Mouse (Mus musculus): Measurements from ENCODE around the gene Cacna1i.

Cacna1i gene

DNA sequence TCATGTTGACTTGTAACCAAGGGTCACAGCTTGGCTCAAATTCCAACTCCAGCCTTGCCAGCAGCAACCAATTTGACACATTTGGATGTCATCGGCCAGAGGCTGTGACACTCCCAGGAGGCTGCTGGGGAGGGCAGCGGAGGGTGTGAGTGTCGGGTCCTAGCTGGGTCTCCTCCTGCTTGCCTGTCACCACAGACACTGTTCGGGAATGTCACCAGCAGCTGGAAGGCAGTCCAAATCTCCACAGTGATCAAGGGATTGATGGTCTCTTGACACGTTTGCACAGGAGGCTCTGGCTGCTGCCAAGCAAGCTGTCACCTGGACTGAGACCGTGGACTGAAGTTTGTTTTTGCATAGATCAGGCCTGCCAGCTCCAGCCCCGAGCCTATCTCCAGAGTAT, 123.6 kb downstream of the Cacna1i start:
- peak; percentile 56 to 61 for DNase-seq

DNA sequence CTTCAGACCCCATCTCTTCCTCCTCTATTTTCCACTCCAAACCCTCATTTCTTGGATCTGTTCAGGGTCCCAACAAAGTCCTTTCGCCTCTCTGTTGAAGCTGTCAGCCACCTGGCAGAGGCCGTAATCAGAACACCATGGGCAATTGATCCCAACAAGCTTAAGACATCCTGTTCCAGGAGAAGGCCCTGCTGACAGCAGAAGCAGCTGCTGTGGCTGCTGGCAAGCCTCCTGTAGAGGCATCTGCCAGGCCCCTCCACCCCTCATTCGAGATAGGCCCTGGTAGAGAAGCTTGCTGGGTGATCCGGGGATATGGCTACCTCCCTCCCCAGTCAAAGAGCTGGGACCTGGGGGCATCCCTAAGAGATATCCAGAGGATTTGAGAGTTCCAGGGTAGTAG, 126.0 kb downstream of the Cacna1i start:
- DNase-seq = peak; percentile 71 to 79

DNA sequence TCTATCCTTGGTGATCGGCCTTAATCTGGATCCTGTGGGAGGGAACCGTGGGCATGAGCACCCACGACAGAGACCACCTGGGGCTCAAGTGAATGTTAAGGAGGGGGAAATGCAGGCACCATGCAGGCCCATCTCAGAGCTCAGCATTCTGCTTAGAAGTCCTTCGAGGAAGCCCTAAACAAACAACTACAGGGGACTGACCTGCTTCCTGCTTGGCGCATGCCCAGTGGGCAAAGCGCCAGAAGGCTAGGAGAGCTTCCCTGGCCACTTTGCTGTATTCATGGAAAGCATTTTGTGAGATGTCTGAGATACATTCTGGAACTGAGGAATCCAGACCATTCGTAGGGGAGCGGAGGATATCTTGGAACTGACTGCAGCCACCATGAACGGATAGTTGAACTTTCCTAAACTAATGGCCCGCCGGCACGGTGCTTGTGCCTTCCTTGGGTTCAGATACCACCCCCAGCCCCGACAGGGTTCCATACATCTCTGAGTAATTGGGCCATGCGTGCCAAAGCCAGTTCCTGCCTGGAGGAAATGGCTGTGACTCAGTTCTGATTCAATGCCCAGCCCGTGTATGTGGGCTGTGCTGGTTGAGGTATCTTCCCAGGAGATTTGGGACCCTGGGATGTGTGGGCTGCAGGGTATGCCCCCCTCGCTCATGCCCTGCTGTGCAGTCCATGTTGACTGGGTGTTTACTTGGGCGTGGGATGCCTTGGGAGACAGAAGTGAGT, 127.1 kb downstream of the Cacna1i start:
- DNase-seq = peak; percentile 49 to 62

DNA sequence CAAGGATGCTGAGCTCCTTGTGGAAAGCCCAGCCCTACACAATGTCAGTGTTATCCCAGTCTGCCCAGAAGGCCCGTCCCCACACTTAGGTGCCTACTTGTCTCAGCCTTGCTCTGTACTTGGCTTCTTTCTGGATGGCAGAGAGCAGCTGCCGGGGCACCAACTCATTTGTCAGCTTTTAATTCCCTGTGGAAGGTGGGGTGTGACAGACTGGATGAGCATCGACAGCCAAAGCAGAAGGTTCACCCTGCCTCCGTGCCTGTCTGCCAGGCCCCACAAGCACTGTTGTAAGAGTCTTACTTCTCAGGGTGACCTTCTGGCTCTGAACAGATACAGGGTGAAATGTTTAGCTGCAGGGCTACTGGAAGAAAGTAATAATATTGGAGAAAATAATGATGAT, 128.1 kb downstream of the Cacna1i start:
- DNase-seq = peak; percentile 47 to 53

DNA sequence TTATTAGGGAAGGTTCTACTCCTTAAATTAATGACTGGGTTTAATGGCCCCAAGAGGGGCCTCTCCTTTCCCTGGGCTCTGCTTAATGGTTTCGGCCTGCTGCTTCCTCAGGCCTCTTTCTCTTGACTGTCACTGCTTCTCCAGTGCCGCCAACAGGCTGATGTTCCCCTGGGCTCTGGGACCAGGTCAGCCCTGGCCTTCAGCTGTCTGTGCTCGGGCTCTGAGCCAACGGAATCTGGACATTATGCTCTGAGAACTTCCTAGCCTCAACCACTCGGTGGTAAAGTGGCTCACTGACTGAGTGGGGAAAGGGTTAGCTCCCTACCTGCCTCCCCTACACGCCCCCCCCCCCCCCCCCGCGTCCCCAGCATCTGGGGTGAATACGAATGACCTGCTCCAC, 130.0 kb downstream of the Cacna1i start:
- no peak for DNase-seq

DNA sequence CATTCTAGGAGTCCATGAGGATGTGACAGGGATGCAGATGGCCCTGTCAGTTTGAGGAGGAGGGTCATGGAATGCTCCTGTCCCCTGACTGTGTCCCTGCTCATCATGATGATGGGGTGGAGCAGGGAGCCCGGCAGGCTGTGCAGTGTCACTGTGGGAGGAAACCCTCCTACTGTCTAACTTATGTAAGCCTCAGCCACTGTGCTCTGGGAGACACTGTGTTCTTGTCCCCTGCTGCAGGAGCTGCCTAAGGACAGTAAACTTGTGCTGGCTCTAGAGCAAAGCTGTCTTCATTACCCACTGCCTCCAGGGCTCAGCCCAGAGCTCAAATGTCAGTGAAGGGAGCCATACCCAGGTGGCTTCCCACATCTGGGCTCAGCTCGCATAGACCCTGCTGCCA, 131.1 kb downstream of the Cacna1i start:
- no peak for DNase-seq

DNA sequence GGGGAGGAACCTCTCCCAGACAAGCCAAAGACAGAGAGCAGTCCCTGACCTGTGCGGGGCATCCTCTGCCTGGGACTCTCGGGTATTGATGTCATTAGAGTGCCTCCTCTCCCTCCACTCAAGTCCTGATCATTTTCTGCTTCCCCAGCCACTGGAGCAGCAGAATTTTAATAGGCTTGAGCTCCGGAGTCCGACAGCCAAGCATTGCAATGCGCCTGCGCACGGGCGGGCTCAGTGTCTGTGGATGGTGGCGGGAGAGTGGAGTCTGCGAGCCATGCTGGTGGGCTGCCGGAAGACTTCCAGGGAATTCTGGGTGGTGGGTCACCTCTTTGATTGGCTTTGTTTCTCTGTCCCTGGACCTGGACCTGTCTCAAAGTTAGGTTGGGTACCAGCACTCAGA, 143.3 kb downstream of the Cacna1i start:
- DNase-seq = no peak

DNA sequence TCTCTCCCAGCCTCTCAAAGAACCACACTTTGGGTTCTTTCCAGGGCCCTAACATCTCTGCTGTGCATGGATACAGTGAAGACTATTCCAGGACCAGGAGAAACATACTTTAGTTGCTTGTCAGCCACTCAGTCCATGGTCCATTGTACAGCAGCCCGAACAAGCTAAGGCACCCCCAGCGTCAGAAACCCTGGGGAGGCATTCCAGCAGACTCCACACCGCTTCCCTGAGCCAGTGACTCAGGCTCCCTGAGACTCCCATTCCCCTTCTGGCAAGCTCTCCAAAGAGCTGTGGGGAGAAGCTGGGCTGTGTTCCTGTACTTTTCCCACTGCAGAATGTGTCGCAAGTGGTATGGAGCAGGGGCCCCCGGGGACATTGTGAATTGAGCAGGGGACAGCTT, 149.9 kb downstream of the Cacna1i start:
- no peak for DNase-seq

DNA sequence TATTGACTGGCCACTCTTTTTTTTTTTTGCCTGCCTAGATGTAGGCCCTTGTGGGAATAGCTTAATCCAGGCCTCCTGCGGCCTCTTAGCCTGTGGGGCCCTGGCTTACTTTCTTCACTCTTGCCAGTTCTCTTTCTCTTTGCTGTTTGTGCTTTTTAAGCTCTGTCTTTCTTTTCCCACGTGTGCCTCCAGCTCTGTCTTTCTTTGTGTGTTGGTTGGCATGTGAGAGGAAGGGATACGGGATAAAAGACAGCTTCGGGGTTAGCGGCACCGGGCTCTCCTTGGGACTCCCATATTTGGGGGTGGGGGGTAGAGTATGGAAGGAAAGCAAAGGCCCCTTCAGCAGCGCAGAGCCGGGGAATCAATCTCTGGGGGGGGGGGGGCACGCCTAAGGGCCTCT, 151.0 kb downstream of the Cacna1i start:
- no peak for DNase-seq

DNA sequence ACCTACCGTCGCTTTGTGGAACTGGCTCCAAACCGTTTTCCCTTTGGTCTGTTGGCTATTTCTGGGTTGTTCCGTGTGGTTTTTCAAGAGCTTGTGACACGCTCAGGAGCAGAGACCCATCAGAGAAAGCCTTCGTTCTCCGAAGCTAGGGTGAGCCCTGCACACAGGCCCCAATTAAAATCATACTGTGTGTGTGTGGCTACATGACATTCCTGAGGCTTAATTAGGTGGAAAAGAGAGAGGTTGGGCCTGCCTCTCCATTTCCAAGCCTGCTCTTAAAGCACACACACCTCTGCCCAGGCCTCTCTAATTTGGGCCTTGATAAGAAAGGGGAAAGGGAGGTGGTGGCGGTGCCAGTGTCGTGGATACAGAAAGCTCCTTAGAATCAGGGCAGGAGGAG, 151.4 kb downstream of the Cacna1i start:
- DNase-seq = no peak

DNA sequence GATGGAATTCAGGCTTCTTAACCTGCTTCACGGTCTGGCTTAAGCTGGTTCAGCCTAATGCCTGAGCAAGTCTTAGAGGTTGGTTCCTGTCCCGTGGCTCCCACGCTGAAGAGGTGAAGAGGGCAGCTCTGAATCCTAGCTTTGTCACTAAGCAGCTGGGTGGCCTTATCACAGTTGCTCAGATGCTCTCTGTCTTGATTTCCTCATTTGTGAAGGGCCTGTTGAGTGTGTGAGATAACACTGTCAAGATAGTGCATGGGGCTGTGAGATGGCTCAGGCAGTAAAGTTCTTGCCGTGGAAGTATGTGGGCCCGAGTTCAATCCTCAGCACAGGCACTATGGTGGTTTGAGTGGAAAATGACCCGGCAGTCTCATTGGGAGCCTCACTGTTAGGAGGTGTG, 153.2 kb downstream of the Cacna1i start:
- no peak for DNase-seq

DNA sequence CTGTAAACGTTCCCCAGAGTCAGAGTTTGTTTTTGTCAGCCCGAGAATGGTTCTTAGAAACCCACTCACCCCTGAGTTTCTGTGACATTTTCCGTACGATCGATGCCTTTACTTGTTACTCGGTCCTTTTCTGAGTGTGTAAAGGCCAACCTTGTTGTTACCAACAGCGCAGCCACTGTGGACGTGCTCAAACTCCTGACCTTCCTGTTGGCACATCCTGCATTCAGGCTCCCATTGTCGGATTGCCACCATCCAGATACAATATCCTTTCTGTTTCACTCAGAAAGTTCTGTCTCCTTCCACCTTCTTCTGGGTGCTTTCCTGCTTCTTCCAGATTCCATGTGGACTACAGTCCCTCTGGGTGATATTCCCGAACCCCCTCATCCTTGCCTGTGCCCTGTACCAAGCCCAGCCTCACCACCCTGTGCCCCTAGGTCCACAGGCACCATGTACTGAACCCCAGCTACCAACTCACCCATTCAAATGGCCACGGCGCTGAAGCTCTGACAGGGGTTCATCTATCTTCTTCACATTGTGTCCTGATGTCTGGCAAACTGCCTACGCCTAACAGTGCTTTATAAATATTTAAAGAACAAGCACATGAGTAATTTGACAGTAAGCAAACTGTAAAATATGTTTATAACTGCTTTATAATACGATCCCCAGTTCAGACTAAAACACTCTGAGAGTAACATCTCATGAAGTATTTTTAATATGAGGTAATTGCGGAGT, 159.1 kb downstream of the Cacna1i start:
- no peak for DNase-seq
